Mouse (Mus musculus) lung, adult 2 months (tissue): ENCODE measurements at regions not wholly inside any gene's neighbourhood (a gene's known extent, or its start where the extent isn't known, plus 50 kb on each side); places are given as distances from the start of the nearest gene placed in this dataset.

Experiments
- CTCF ChIP-seq: fragments of 200-500 bp; IDR thresholded peaks from 2 replicates; pipeline ENCODE4 v1.5.1; 2011; ENCODE audit warnings: mild to moderate bottlenecking, low read length, control low read depth; ENCODE audit not compliant: insufficient read depth
- POLR2A ChIP-seq: fragments of 200-500 bp; IDR thresholded peaks from 2 replicates; pipeline ENCODE4 v1.6.1; 2011; ENCODE audit warnings: low read depth, mild to moderate bottlenecking, control low read depth, low read length, borderline replicate concordance; ENCODE audit errors: extremely low read depth

GRCm38 (mm10) chr16:76761848-76762247 is 251.7 kb upstream of the Usp25 start:
- TF ChIP-seq CTCF (no peak), POLR2A (no peak)
